Comparison of ENCODE assay signal across 8 mouse cellular contexts in genomic region chr5:117977501-117978158, GRCm38 (mm10). TPM values are rescaled to one million over a fixed set of nuclear protein-coding genes. Genes with fewer than 3 reads are reported as not detected.
DNase-seq lines count a peak whose midpoint lies in the region; ATAC-seq and TF ChIP-seq lines count a peak whose summit lies in the region.

No protein-coding gene starts in this region.

- peak overlapping the region; percentile 67 for H3K4me2 ChIP-seq in forebrain, postnatal 0 days (ENCODE audit: low read depth)
- peak overlapping the region; percentile 78 for H3K4me2 ChIP-seq in stomach, embryonic 14.5 days (replicated peaks; ENCODE audit: low read depth, low read length)

- peak overlapping the region; percentile 96 for H3K4me3 ChIP-seq in bone marrow macrophage, adult 2 months (ENCODE audit: insufficient read depth, low read length)
- peak overlapping the region; percentile 100 for H3K4me3 ChIP-seq in forebrain, postnatal 0 days (ENCODE audit: low read depth, low read length)
- peak overlapping the region; percentile 99 for H3K4me3 ChIP-seq in midbrain, embryonic 10.5 days
- H3K4me3 ChIP-seq in stomach, embryonic 14.5 days (ENCODE audit: low read depth, low read length), result peak overlapping the region; percentile 97

- TF ChIP-seq CTCF in bone marrow macrophage, adult 2 months (IDR thresholded peaks at IDR 0.05; ENCODE audit: low read depth, low read length), result no peak
- no peak for TF ChIP-seq CTCF in forebrain, postnatal 0 days (IDR thresholded peaks at IDR 0.05; ENCODE audit: low read depth)

- H3K9me3 ChIP-seq in forebrain, postnatal 0 days (ENCODE audit: low read length), result no peaks in the 10 kb centered on the region
- no peaks in the 10 kb centered on the region for H3K9me3 ChIP-seq in midbrain, embryonic 10.5 days (replicated peaks)
- H3K9me3 ChIP-seq in stomach, embryonic 14.5 days (ENCODE audit: control insufficient read depth, low read depth, low read length), result no peaks in the 10 kb centered on the region

- H3K9ac ChIP-seq in forebrain, postnatal 0 days, result peak overlapping the region; percentile 99
- H3K9ac ChIP-seq in stomach, embryonic 14.5 days (replicated peaks; ENCODE audit: low read depth, low read length), result peak overlapping the region; percentile 89

- H3K27ac ChIP-seq in bone marrow macrophage, adult 2 months (ENCODE audit: insufficient read depth, low read depth, low read length), result peak overlapping the region; percentile 65
- H3K27ac ChIP-seq in forebrain, postnatal 0 days (ENCODE audit: low read depth, low read length), result peak overlapping the region; percentile 92
- H3K27ac ChIP-seq in midbrain, embryonic 10.5 days (replicated peaks), result peak overlapping the region; percentile 98
- 0 out of 2 replicates have a peak overlapping the region, but pooled peaks have one; percentile 78 for H3K27ac ChIP-seq in stomach, embryonic 14.5 days (ENCODE audit: low read length)

- WGBS in forebrain, postnatal 0 days, result 3% methylated on average over 30 of the region's 30 CpGs
- 24% methylated on average over 30 of the region's 30 CpGs for WGBS in midbrain, embryonic 10.5 days
- WGBS in stomach, embryonic 14.5 days, result 13% methylated on average over 30 of the region's 30 CpGs

- no peaks in the 10 kb centered on the region for H3K27me3 ChIP-seq in forebrain, postnatal 0 days (ENCODE audit: insufficient read depth, low read length)
- 0 out of 2 replicates have a peak, but pooled peaks cover 4% of the 10 kb centered on the region for H3K27me3 ChIP-seq in midbrain, embryonic 10.5 days (ENCODE audit: low read depth, poor library complexity, severe bottlenecking)
- H3K27me3 ChIP-seq in stomach, embryonic 14.5 days (ENCODE audit: control insufficient read depth, insufficient read depth, low read length), result no peaks in the 10 kb centered on the region

- ATAC-seq in forebrain, postnatal 0 days, result peak; percentile 37
- ATAC-seq in stomach, embryonic 14.5 days (ENCODE audit: insufficient number of reproducible peaks, insufficient read depth, low FRiP score, low read depth), result no peak

- H3K4me1 ChIP-seq in bone marrow macrophage, adult 2 months (ENCODE audit: control insufficient read depth, insufficient read depth, low read length), result peaks cover 12% of the 10 kb centered on the region
- H3K4me1 ChIP-seq in forebrain, postnatal 0 days (ENCODE audit: insufficient read depth), result 0 out of 2 replicates have a peak, but pooled peaks cover 7% of the 10 kb centered on the region
- H3K4me1 ChIP-seq in midbrain, embryonic 10.5 days, result peaks cover 30% of the 10 kb centered on the region
- H3K4me1 ChIP-seq in stomach, embryonic 14.5 days (ENCODE audit: control insufficient read depth, insufficient read depth, low read length), result peaks cover 19% of the 10 kb centered on the region

- no peak for TF ChIP-seq POLR2A in bone marrow macrophage, adult 2 months (IDR thresholded peaks at IDR 0.05; ENCODE audit: borderline replicate concordance, low read depth, low read length)

- H3K36me3 ChIP-seq in forebrain, postnatal 0 days (ENCODE audit: insufficient read depth), result peaks cover 29% of the 10 kb centered on the region
- H3K36me3 ChIP-seq in midbrain, embryonic 10.5 days, result peaks cover 43% of the 10 kb centered on the region
- peaks cover 21% of the 10 kb centered on the region for H3K36me3 ChIP-seq in stomach, embryonic 14.5 days (ENCODE audit: control insufficient read depth, insufficient read depth, low read length)

- DNase-seq in layer of hippocampus, adult 11-12 months (ENCODE audit: low spot score), result peak; percentile 62
- no peak for DNase-seq in layer of hippocampus, adult 9-10 months (ENCODE audit: low spot score)
- DNase-seq in forebrain, postnatal 0 days, result peak; percentile 79
- DNase-seq in layer of hippocampus, postnatal 10 days (ENCODE audit: low spot score in 2 of 2), result peak; percentile 53 to 65
- peak; percentile 40 for DNase-seq in midbrain, embryonic 10.5 days (ENCODE audit: low spot score)
- DNase-seq in gastrocnemius, postnatal 4 days (ENCODE audit: low spot score in 2 of 2), result no peak

RNA-seq across cellular contexts. Expression of gene Fbxo21, which starts 1.1 kb away (rescaled TPM):
- polyA plus RNA-seq in bone marrow macrophage, adult 2 months (2012; ENCODE audit: insufficient read depth, insufficient read length, missing spikeins), result 17.2 and 17.4 TPM in 2 replicates
- 176 and 197 TPM in 2 replicates for total RNA-seq in forebrain, postnatal 0 days (2014; rRNA removed)
- polyA plus RNA-seq in forebrain, postnatal 0 days (2015; fragmentation: Nextera tagmentation; extraction: Ambion mirVana), result 150 and 161 TPM in 2 replicates
- total RNA-seq in layer of hippocampus, postnatal 10 days (2021), result 100 to 1,000 TPM; 125 to 134 TPM
- polyA plus RNA-seq in midbrain, embryonic 10.5 days (2016; fragmentation: Nextera tagmentation; extraction: Ambion mirVana), result 105 and 118 TPM in 2 replicates
- polyA plus RNA-seq in stomach, embryonic 14.5 days (2014; fragmentation: Nextera tagmentation; extraction: Ambion mirVana), result 69.3 and 71.7 TPM in 2 replicates
- total RNA-seq in gastrocnemius, postnatal 4 days (2021), result 10 to 100 TPM; 32.6 to 35.3 TPM

RNA-seq across cellular contexts. Expression of gene Tesc, which starts 49.9 kb away (rescaled TPM):
- polyA plus RNA-seq in bone marrow macrophage, adult 2 months (2012; ENCODE audit: insufficient read depth, insufficient read length, missing spikeins), result not detected in 2 replicates
- total RNA-seq in forebrain, postnatal 0 days (2014; rRNA removed), result 8.5 and 13.0 TPM in 2 replicates
- polyA plus RNA-seq in forebrain, postnatal 0 days (2015; fragmentation: Nextera tagmentation; extraction: Ambion mirVana), result 12.2 and 19.9 TPM in 2 replicates
- 10 to 100 TPM; 41.3 to 42.2 TPM for total RNA-seq in layer of hippocampus, postnatal 10 days (2021)
- 0.82 and 0.90 TPM in 2 replicates for polyA plus RNA-seq in midbrain, embryonic 10.5 days (2016; fragmentation: Nextera tagmentation; extraction: Ambion mirVana)
- 15.1 and 18.1 TPM in 2 replicates for polyA plus RNA-seq in stomach, embryonic 14.5 days (2014; fragmentation: Nextera tagmentation; extraction: Ambion mirVana)
- under 1 TPM; 0.88 to 0.96 TPM for total RNA-seq in gastrocnemius, postnatal 4 days (2021)

Comparison
In these comparisons a context has a peak if more than half of its experiments do, and no peak if none do; other contexts are left out.
1. DNase-seq: peak in layer of hippocampus, adult 11-12 months (single experiment), forebrain, postnatal 0 days (single experiment), layer of hippocampus, postnatal 10 days (2 of 2) and midbrain, embryonic 10.5 days (single experiment); none in layer of hippocampus, adult 9-10 months (single experiment) and gastrocnemius, postnatal 4 days (0 of 2).
2. Peak in every context shown above with its lines, with median percentiles within 50 percentile points of each other: H3K27ac ChIP-seq and H3K4me3 ChIP-seq.